Mouse (Mus musculus) intestine, embryonic 14.5 days (tissue): ENCODE results near the gene Bcl2l12. TPM values are rescaled to one million over a fixed set of nuclear protein-coding genes. Genes with fewer than 3 reads are reported as not detected.
A peak's percentile ranks its signal among the peaks of the same experiment; 100 is the strongest.

Experiments
- ATAC-seq: fragments of 200-750 bp; cut with Nextera tagmentation; replicated peaks from 2 replicates; pipeline ENCODE4 v1.8.0; 2017; ENCODE audit warnings: low read depth, moderate number of reproducible peaks, moderate TSS enrichment, moderate library complexity; ENCODE audit not compliant: low FRiP score, low TSS enrichment
- DNase-seq: peaks from one replicate; pipeline ENCODE4 v3.0.0-alpha.2; 2018; ENCODE audit warnings: low spot score
- H3K27ac ChIP-seq: fragments of 300-500 bp; sonication (generic); 2 replicates; pipeline ENCODE4 v1.5.1; 2014; ENCODE audit warnings: low read depth, mild to moderate bottlenecking, control low read depth
- H3K27me3 ChIP-seq: fragments of 300-500 bp; sonication (generic); replicated peaks from 2 replicates; pipeline ENCODE4 v1.6.1; 2014; ENCODE audit warnings: low read length, control low read depth; ENCODE audit not compliant: control insufficient read depth, insufficient read depth
- H3K36me3 ChIP-seq: fragments of 300-500 bp; sonication (generic); 2 replicates; pipeline ENCODE4 v1.6.1; 2014; ENCODE audit warnings: low read length, control low read depth; ENCODE audit not compliant: control insufficient read depth, insufficient read depth
- H3K4me1 ChIP-seq: fragments of 300-500 bp; sonication (generic); replicated peaks from 2 replicates; pipeline ENCODE4 v1.6.1; 2014; ENCODE audit warnings: low read length, control low read depth, mixed read lengths; ENCODE audit not compliant: control insufficient read depth, insufficient read depth
- H3K4me2 ChIP-seq: fragments of 300-500 bp; sonication (generic); 2 replicates; pipeline ENCODE4 v1.6.1; 2014; ENCODE audit warnings: low read length
- H3K4me3 ChIP-seq: fragments of 300-500 bp; sonication (generic); 2 replicates; pipeline ENCODE4 v1.5.1; 2014; ENCODE audit warnings: low read depth, low read length, control low read depth, mixed read lengths
- H3K9ac ChIP-seq: fragments of 300-500 bp; sonication (generic); 2 replicates; pipeline ENCODE4 v1.6.1; 2014; ENCODE audit warnings: mild to moderate bottlenecking, low read length
- H3K9me3 ChIP-seq: fragments of 300-500 bp; sonication (generic); 2 replicates; pipeline ENCODE4 v1.6.1; 2016; ENCODE audit warnings: low read length, control low read depth; ENCODE audit not compliant: control insufficient read depth
- WGBS: fragments of 180-500 bp; shearing (Covaris S2); extraction: QIAGEN DNeasy Blood & Tissue Kit; methylation state at CpG from one replicate; pipeline ENCODE4 v1.1.7; 2014; 5-methylcytosine and 5-hydroxymethylcytosine counted together
- polyA plus RNA-seq: library from polyadenylated mRNA; unstranded; fragments of >200 nt; fragmentation: Nextera tagmentation; extraction: Ambion mirVana; gene quantifications from 2 replicates; pipeline ENCODE4 v1.2.1, GENCODE M21; 2014

Bcl2l12 gene
- 54.3 and 55.2 TPM in 2 replicates for polyA plus RNA-seq

DNA sequence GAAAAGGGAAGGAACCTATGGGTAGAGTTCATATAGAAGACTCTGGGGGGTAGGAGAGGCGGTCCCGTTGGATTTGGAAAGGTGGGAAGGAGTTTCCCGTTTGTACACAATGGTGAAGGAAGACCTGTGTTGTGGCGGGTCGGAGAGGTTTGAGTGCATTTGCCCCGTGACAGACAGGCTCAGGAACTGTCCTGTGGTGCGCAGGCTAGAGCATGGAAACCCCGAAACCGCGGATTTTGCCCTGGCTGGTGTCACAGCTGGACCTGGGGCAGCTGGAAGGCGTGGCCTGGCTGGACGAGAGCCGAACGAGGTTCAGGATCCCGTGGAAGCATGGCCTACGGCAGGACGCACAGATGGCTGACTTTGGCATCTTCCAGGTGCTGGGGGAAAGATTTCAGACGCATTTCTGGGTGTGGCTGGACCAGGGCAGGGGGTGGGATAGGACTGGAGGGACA lies at the start of gene Bcl2l12:
Gene Bcl2l12, minus strand, starts transcription at position 212 of the 455 bp plus-strand sequence.
- 5% methylated on average over 18 of the region's 18 CpGs for WGBS

GRCm38 (mm10) chr7:45047491-45047890 lies 49.0 kb upstream of the Bcl2l12 start:
- no peak for DNase-seq
- Histone ChIP-seq H3K9ac (no peak overlapping the region), H3K36me3 (peaks cover 80% of the 10 kb centered on the region), H3K9me3 (no peaks in the 10 kb centered on the region), H3K4me1 (peaks cover 10% of the 10 kb centered on the region; the same call in 1 of the 2 replicates), H3K4me2 (no peak overlapping the region), H3K27me3 (no peaks in the 10 kb centered on the region), H3K4me3 (no peak overlapping the region), H3K27ac (no peak overlapping the region)
- no peak for ATAC-seq
- 96% methylated on average over 14 of the region's 14 CpGs for WGBS

More for the DNA sequence above, at the start of gene Bcl2l12:
- peaks cover 65% of the 10 kb centered on the region for H3K36me3 ChIP-seq
- ATAC-seq: no peak
- H3K4me1 ChIP-seq: peaks cover 18% of the 10 kb centered on the region
- no peaks in the 10 kb centered on the region for H3K27me3 ChIP-seq
- H3K4me2 ChIP-seq: peak within 1 kb of the TSS; percentile 96
- DNase-seq: peak; percentile 71
- no peaks in the 10 kb centered on the region for H3K9me3 ChIP-seq
- H3K9ac ChIP-seq: peak within 1 kb of the TSS; percentile 86
- peak within 1 kb of the TSS; percentile 86 for H3K27ac ChIP-seq
- H3K4me3 ChIP-seq: peak within 1 kb of the TSS; percentile 84

DNA sequence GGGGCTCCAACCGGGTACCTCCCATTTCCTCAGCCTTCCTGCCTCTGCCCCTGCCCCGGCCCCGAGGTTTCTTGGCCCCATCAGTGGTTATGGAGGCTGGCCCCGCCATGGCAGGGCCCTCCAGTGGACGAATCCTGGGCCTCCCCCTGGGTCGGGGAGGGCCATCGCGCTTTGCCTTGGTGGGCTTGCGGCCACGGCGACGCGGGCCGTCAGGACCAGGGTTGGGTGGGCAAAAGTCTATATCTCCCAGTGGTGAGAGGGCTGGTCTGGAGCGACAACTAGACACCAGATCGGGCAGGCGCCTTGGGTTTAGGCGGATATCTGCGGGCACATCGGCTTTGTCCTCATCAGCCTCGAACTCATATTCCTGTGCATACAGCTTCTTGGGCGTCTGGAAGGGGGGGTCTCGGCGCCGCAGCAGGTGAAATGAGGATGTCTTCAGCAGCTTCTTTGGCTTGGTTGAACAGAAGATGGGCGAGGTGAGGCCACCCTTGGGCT lies 48.4 kb upstream of the Bcl2l12 start:
- Histone ChIP-seq H3K4me1 (peaks cover 10% of the 10 kb centered on the region; the same call in 1 of the 2 replicates), H3K27ac (no peak overlapping the region), H3K4me3 (no peak overlapping the region), H3K4me2 (no peak overlapping the region), H3K9ac (no peak overlapping the region), H3K36me3 (peaks cover 86% of the 10 kb centered on the region), H3K9me3 (no peaks in the 10 kb centered on the region), H3K27me3 (no peaks in the 10 kb centered on the region)
- no peak for DNase-seq
- ATAC-seq: no peak
- WGBS: 96% methylated on average over 26 of the region's 26 CpGs

- DNase-seq: no peak
- 97% methylated on average over 22 of the region's 22 CpGs for WGBS
- Histone ChIP-seq H3K36me3 (peaks cover 97% of the 10 kb centered on the region), H3K4me2 (no peak overlapping the region), H3K4me3 (no peak overlapping the region), H3K27ac (no peak overlapping the region), H3K27me3 (no peaks in the 10 kb centered on the region), H3K9ac (no peak overlapping the region), H3K4me1 (0 out of 2 replicates have a peak, but pooled peaks cover 3% of the 10 kb centered on the region), H3K9me3 (no peaks in the 10 kb centered on the region)
- no peak for ATAC-seq
Observed at GRCm38 (mm10) chr7:45045741-45046140, 47.2 kb upstream of the Bcl2l12 start.

DNA sequence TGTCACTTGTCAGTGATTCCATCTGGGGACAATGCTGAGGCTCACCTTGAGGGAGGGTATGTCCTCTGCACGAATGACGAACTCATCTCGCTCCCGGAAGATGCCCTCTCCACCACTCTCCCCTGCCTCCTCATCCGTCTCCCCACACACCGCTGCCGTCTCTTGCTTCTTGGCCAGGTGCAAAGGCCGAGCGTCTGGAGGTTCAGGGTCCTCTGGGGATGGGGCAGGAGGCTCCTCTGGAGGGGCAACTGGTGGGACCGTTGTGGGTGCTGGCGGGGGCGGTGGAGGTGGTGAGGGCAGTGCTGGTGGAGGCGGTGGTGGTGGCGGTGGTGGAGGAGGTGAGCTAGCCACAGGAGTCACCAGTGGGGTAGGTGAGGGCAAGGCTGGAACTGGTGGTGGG lies 44.8 kb upstream of the Bcl2l12 start:
- Histone ChIP-seq H3K27me3 (no peaks in the 10 kb centered on the region), H3K27ac (no peak overlapping the region), H3K4me2 (no peak overlapping the region), H3K4me1 (no peaks in the 10 kb centered on the region), H3K36me3 (peaks cover 100% of the 10 kb centered on the region), H3K9me3 (no peaks in the 10 kb centered on the region), H3K4me3 (no peak overlapping the region), H3K9ac (no peak overlapping the region)
- WGBS: 92% methylated on average over 14 of the region's 14 CpGs
- DNase-seq: no peak
- no peak for ATAC-seq

GRCm38 (mm10) chr7:45040851-45041250 lies 42.3 kb upstream of the Bcl2l12 start:
- Histone ChIP-seq H3K36me3 (peaks cover 100% of the 10 kb centered on the region), H3K9ac (no peak overlapping the region), H3K27me3 (no peaks in the 10 kb centered on the region), H3K4me2 (no peak overlapping the region), H3K4me3 (no peak overlapping the region), H3K27ac (no peak overlapping the region), H3K4me1 (no peaks in the 10 kb centered on the region), H3K9me3 (no peaks in the 10 kb centered on the region)
- 96% methylated on average over 9 of the region's 9 CpGs for WGBS
- ATAC-seq (no peak), DNase-seq (no peak)

DNA sequence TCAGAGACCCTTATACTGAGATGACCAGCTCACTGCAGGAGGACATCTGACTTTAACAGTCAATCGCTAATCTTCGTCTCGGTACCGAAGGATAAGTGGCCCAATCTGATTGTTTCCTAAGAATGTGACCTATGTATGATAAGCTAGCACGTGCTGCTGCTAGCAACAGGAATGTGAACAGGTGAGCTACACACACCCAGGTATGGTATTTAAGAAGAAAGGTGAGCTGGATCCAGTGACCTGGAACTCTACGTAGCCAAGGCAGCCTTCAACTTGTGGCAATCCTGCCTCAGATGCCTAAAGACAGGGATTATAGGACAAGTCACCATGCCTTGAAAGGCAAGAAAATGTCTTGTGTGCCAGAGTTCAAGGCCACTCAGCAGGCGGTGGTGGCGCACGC lies 39.9 kb upstream of the Bcl2l12 start:
- WGBS: 93% methylated on average over 9 of the region's 9 CpGs
- Histone ChIP-seq H3K4me2 (no peak overlapping the region), H3K27me3 (no peaks in the 10 kb centered on the region)

GRCm38 (mm10) chr7:45037720-45038361 lies 39.3 kb upstream of the Bcl2l12 start:
- Histone ChIP-seq H3K27ac (no peak overlapping the region), H3K36me3 (peaks cover 100% of the 10 kb centered on the region), H3K4me3 (no peak overlapping the region), H3K9ac (no peak overlapping the region), H3K9me3 (no peaks in the 10 kb centered on the region), H3K4me1 (no peaks in the 10 kb centered on the region), H3K27me3 (no peaks in the 10 kb centered on the region), H3K4me2 (no peak overlapping the region)
- 71% methylated on average over 7 of the region's 7 CpGs for WGBS
- ATAC-seq (no peak), DNase-seq (peak; percentile 69)

More for the DNA sequence above, 39.9 kb upstream of the Bcl2l12 start:
- no peaks in the 10 kb centered on the region for H3K9me3 ChIP-seq
- DNase-seq: no peak
- peaks cover 100% of the 10 kb centered on the region for H3K36me3 ChIP-seq
- no peak overlapping the region for H3K27ac ChIP-seq
- H3K4me3 ChIP-seq: no peak overlapping the region
- no peak for ATAC-seq
- no peak overlapping the region for H3K9ac ChIP-seq
- H3K4me1 ChIP-seq: no peaks in the 10 kb centered on the region

- ATAC-seq (no peak), DNase-seq (no peak)
- no peak overlapping the region for H3K9ac ChIP-seq
- 78% methylated on average over 11 of the region's 11 CpGs for WGBS
- no peaks in the 10 kb centered on the region for H3K4me1 ChIP-seq
- no peaks in the 10 kb centered on the region for H3K27me3 ChIP-seq
- no peaks in the 10 kb centered on the region for H3K9me3 ChIP-seq
- peaks cover 100% of the 10 kb centered on the region for H3K36me3 ChIP-seq
- no peak overlapping the region for H3K27ac ChIP-seq
- no peak overlapping the region for H3K4me3 ChIP-seq
- no peak overlapping the region for H3K4me2 ChIP-seq
Observed at GRCm38 (mm10) chr7:45036702-45037101, 38.2 kb upstream of the Bcl2l12 start.
